Mouse (Mus musculus) cerebellum, adult 2 months (tissue): Measurements from ENCODE around the gene Bsg. TPM values are rescaled to one million over a fixed set of nuclear protein-coding genes. Genes with fewer than 3 reads are reported as not detected.
"Not testable (repeated sequence)": the region's sequence is repeated elsewhere in the genome, so short reads cannot be mapped to it uniquely, and the experiment has no call there.

Experiments used
- DNase-seq, 2 experiments: peaks; one replicate each; pipeline ENCODE4 v3.0.0; 2021
- H3K27ac ChIP-seq: fragments of 200-500 bp; 2 replicates; pipeline ENCODE4 v1.5.1; 2012; ENCODE audit warnings: low read length, control low read depth, inconsistent platforms; ENCODE audit not compliant: insufficient read depth
- H3K27me3 ChIP-seq: fragments of 200-500 bp; 2 replicates; pipeline ENCODE4 v1.6.1; 2012; ENCODE audit warnings: inconsistent platforms, mild to moderate bottlenecking, low read length, moderate library complexity; ENCODE audit not compliant: control insufficient read depth, insufficient read depth
- H3K4me1 ChIP-seq: fragments of 200-500 bp; 2 replicates; pipeline ENCODE4 v1.6.1; 2011; ENCODE audit warnings: low read length; ENCODE audit not compliant: control insufficient read depth, insufficient read depth
- H3K4me3 ChIP-seq: fragments of 200-500 bp; replicated peaks from 2 replicates; pipeline ENCODE3; 2011; ENCODE audit warnings: mild to moderate bottlenecking, low read depth, low read length, control low read depth; ENCODE audit not compliant: insufficient read depth
- CTCF ChIP-seq: fragments of 200-500 bp; IDR thresholded peaks from 2 replicates; pipeline ENCODE4 v1.5.1; 2011; ENCODE audit warnings: low read depth, mild to moderate bottlenecking, control low read depth, low read length, moderate library complexity, borderline replicate concordance; ENCODE audit not compliant: insufficient read depth
- POLR2A ChIP-seq: fragments of 200-500 bp; IDR thresholded peaks from 2 replicates; pipeline ENCODE4 v1.6.1; 2011; ENCODE audit warnings: low read length, control low read depth, borderline replicate concordance; ENCODE audit not compliant: insufficient read depth
- WGBS: fragments of 180-500 bp; shearing (Covaris S2); methylation state at CpG from one replicate; pipeline ENCODE4 v1.1.7; 2018; 5-methylcytosine and 5-hydroxymethylcytosine counted together
- polyA plus RNA-seq: library from polyadenylated mRNA; depleted of rRNA; stranded (reverse); fragments of >200 nt; gene quantifications from 2 replicates; pipeline ENCODE4 v1.2.3, GENCODE M21; 2012; rRNA removed

The Bsg gene
- polyA plus RNA-seq, 1 experiment: 1,261 TPM

DNA sequence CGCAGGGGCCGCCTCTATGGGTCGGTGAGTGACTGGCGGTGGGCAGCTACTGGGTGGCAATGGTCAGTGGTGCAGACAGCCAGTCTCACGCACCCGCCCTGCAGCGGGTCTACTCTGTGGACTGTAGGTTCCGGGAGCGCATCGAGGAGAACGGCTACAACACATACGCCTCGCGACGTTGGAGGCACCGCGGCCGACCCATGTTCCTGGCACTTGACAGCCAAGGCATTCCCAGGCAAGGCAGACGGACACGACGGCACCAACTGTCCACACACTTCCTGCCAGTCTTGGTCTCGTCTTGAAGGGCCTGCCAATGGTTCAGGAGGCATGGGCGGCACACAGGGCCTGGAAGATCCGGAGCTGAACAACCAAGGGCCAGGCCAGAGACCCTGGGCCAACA lies 52.4 kb downstream of the Bsg start:
- WGBS: 76% methylated on average over 24 of the region's 24 CpGs
- Histone ChIP-seq H3K27me3 (no peaks in the 10 kb centered on the region), H3K4me1 (0 out of 2 replicates have a peak, but pooled peaks cover 4% of the 10 kb centered on the region), H3K4me3 (no peak overlapping the region), H3K27ac (no peak overlapping the region)
- TF ChIP-seq CTCF: no peak
- no peak for TF ChIP-seq POLR2A
- no peak for DNase-seq

DNA sequence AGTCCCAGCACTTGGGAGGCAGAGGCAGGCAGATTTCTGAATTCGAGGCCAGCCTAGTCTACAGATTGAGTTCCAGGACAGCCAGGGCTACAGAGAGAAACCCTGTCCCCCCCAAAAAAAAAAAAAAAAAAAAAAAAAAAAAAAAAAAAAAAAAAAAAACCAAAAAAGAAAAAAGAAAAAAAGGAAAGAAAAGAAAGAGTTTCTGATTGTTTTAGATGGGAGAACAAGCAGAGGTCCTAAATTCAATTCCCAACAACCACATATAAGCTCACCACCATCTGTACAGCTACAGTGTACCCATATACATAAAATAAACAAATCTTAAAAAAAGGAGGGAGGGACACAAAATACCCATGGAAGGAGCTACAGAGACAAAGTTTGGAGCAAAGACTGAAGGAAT lies 55.4 kb downstream of the Bsg start:
- H3K4me1 ChIP-seq: peaks cover 23% of the 10 kb centered on the region
- H3K27ac ChIP-seq: not testable (repeated sequence)
- WGBS: 97% methylated on average over 1 of the region's 1 CpGs

GRCm38 (mm10) chr10:79760603-79761143 lies 56.4 kb downstream of the Bsg start:
- Histone ChIP-seq H3K27me3 (no peaks in the 10 kb centered on the region), H3K27ac (no peak overlapping the region), H3K4me3 (no peak overlapping the region), H3K4me1 (peaks cover 30% of the 10 kb centered on the region)
- WGBS: 74% methylated on average over 11 of the region's 11 CpGs
- no peak for DNase-seq
- no peak for TF ChIP-seq CTCF

More for the DNA sequence above, 55.4 kb downstream of the Bsg start:
- H3K27me3 ChIP-seq, H3K4me3 ChIP-seq, DNase-seq: not testable (repeated sequence)

Other genes starting within 250 kb of the Bsg start
- gene Vmn2r83, start 235.8 kb upstream of the Bsg start, polyA plus RNA-seq: not detected in 2 replicates
- 9.2 and 10.4 TPM in 2 replicates for gene Plpp2, start 170.7 kb upstream of the Bsg start, polyA plus RNA-seq
- 70.3 and 71.8 TPM in 2 replicates for gene Mier2, start 149.3 kb upstream of the Bsg start, polyA plus RNA-seq
- not detected in 2 replicates for gene Theg, start 117.2 kb upstream of the Bsg start, polyA plus RNA-seq
- gene C2cd4c, start 90.5 kb upstream of the Bsg start, polyA plus RNA-seq: 3.1 and 3.2 TPM in 2 replicates
- 30.2 and 31.2 TPM in 2 replicates for gene Shc2, start 66.6 kb upstream of the Bsg start, polyA plus RNA-seq
- not detected in 2 replicates for gene Odf3l2, start 58.8 kb upstream of the Bsg start, polyA plus RNA-seq
- not detected in 2 replicates for gene Madcam1, start 39.9 kb upstream of the Bsg start, polyA plus RNA-seq
- gene Tpgs1, start 35.1 kb upstream of the Bsg start, polyA plus RNA-seq: 93.3 and 95.4 TPM in 2 replicates
- 93.9 and 106 TPM in 2 replicates for gene Cdc34, start 22.3 kb upstream of the Bsg start, polyA plus RNA-seq
- gene Gzmm, start 15.5 kb upstream of the Bsg start, polyA plus RNA-seq: 2.3 and 2.8 TPM in 2 replicates
- 227 and 270 TPM in 2 replicates for gene Hcn2, start 12.1 kb downstream of the Bsg start, polyA plus RNA-seq
- gene Polrmt, start 42.1 kb downstream of the Bsg start, polyA plus RNA-seq: 74.7 and 80.4 TPM in 2 replicates
- gene Fgf22, start 50.6 kb downstream of the Bsg start, polyA plus RNA-seq: 10.6 and 11.1 TPM in 2 replicates
- gene Rnf126, start 62.5 kb downstream of the Bsg start, polyA plus RNA-seq: 126 and 127 TPM in 2 replicates
- gene Fstl3, start 72.8 kb downstream of the Bsg start, polyA plus RNA-seq: 2.2 and 2.5 TPM in 2 replicates
- gene Prss57, start 86.5 kb downstream of the Bsg start, polyA plus RNA-seq: 0.16 and 0.19 TPM in 2 replicates
- 140 and 143 TPM in 2 replicates for gene Palm, start 89.1 kb downstream of the Bsg start, polyA plus RNA-seq
- 0.29 and 0.41 TPM in 2 replicates for gene Misp, start 116.5 kb downstream of the Bsg start, polyA plus RNA-seq
- gene Ptbp1, start 149.9 kb downstream of the Bsg start, polyA plus RNA-seq: 64.2 and 68.6 TPM in 2 replicates
- 2.4 and 2.5 TPM in 2 replicates for gene Prtn3, start 170.0 kb downstream of the Bsg start, polyA plus RNA-seq
- 46.0 and 49.3 TPM in 2 replicates for gene Plppr3, start 170.1 kb downstream of the Bsg start, polyA plus RNA-seq
- gene Elane, start 181.8 kb downstream of the Bsg start, polyA plus RNA-seq: 0.15 TPM in 1 of 2 replicates, not detected in the other
- gene Cfd, start 186.4 kb downstream of the Bsg start, polyA plus RNA-seq: 0.29 and 0.41 TPM in 2 replicates
- 46.5 and 47.4 TPM in 2 replicates for gene Med16, start 204.4 kb downstream of the Bsg start, polyA plus RNA-seq
- not detected in 2 replicates for gene Gm26602, start 206.4 kb downstream of the Bsg start, polyA plus RNA-seq
- 12.1 and 12.8 TPM in 2 replicates for gene Kiss1r, start 212.5 kb downstream of the Bsg start, polyA plus RNA-seq
- 156 and 162 TPM in 2 replicates for gene R3hdm4, start 216.7 kb downstream of the Bsg start, polyA plus RNA-seq
- 4.7 TPM in 2 replicates for gene Arid3a, start 222.6 kb downstream of the Bsg start, polyA plus RNA-seq